Mouse (Mus musculus) myocyte (in vitro differentiated cells): ENCODE measurements at regions not wholly inside any gene's neighbourhood (a gene's known extent, or its start where the extent isn't known, plus 50 kb on each side); places are given as distances from the start of the nearest gene placed in this dataset.
A peak's percentile ranks its signal among the peaks of the same experiment; 100 is the strongest.

Experiments used
- H3K27me3 ChIP-seq: one replicate; pipeline ENCODE4 v1.6.1; 2011; ENCODE audit not compliant: control insufficient read depth, insufficient read depth, insufficient read length
- H3K36me3 ChIP-seq: one replicate; pipeline ENCODE4 v1.6.1; 2011; ENCODE audit not compliant: control insufficient read depth, insufficient read depth
- H3K4me2 ChIP-seq: one replicate; pipeline ENCODE4 v1.6.1; 2011; ENCODE audit warnings: low read depth, control low read depth
- H3K4me3 ChIP-seq: one replicate; pipeline ENCODE4 v1.5.1; 2011; ENCODE audit warnings: mild to moderate bottlenecking, control low read depth, moderate library complexity
- H3K79me2 ChIP-seq: one replicate; pipeline ENCODE4 v1.6.1; 2011; ENCODE audit not compliant: control insufficient read depth, insufficient read depth
- H3ac ChIP-seq: one replicate; pipeline ENCODE4 v1.6.1; 2011; ENCODE audit not compliant: control insufficient read depth, insufficient read length
- CEBPB ChIP-seq: IDR thresholded peaks from 2 replicates; pipeline ENCODE4 v1.6.1; 2011; ENCODE audit warnings: mild to moderate bottlenecking, moderate library complexity; ENCODE audit not compliant: poor library complexity, insufficient read depth, severe bottlenecking
- E2F4 ChIP-seq: IDR thresholded peaks from one replicate; pipeline ENCODE4 v1.6.1; 2011; ENCODE audit warnings: mild to moderate bottlenecking, control low read depth, moderate library complexity; ENCODE audit not compliant: insufficient read depth
- MAX ChIP-seq: IDR thresholded peaks from one replicate; pipeline ENCODE4 v1.6.1; 2011; ENCODE audit warnings: low read depth, mild to moderate bottlenecking, control low read depth
- MYOD1 ChIP-seq, 3 experiments: IDR thresholded peaks; one replicate each; pipeline ENCODE4 v1.6.1; 2011; ENCODE audit warnings: control low read depth in 2 of 3, low read depth in 2 of 3, mild to moderate bottlenecking in 2 of 3, moderate library complexity in 1 of 3; ENCODE audit not compliant: insufficient read length in 2 of 3, control insufficient read depth in 1 of 3
- MYOG ChIP-seq, 3 experiments: IDR thresholded peaks; one replicate each; pipeline ENCODE4 v1.6.1; 2011; ENCODE audit warnings: control low read depth in 2 of 3, low read depth in 2 of 3, mild to moderate bottlenecking in 2 of 3; ENCODE audit not compliant: insufficient read length in 2 of 3, control insufficient read depth in 1 of 3, insufficient read depth in 1 of 3
- POLR2A ChIP-seq: IDR thresholded peaks from one replicate; pipeline ENCODE4 v1.6.1; 2011; ENCODE audit warnings: low read depth, mild to moderate bottlenecking, control low read depth, moderate library complexity; ENCODE audit not compliant: insufficient read length
- POLR2AphosphoS2 ChIP-seq: IDR thresholded peaks from one replicate; pipeline ENCODE4 v1.6.1; 2011; ENCODE audit warnings: low read depth, control low read depth; ENCODE audit not compliant: insufficient read length
- REST ChIP-seq: IDR thresholded peaks from one replicate; pipeline ENCODE4 v1.6.1; 2011; ENCODE audit warnings: mild to moderate bottlenecking, control low read depth, moderate library complexity; ENCODE audit not compliant: insufficient read depth, insufficient read length
- SRF ChIP-seq: IDR thresholded peaks from one replicate; pipeline ENCODE4 v1.6.1; 2011; ENCODE audit warnings: low read depth; ENCODE audit not compliant: control insufficient read depth, insufficient read length
- TCF12 ChIP-seq: IDR thresholded peaks from one replicate; pipeline ENCODE4 v1.6.1; 2011; ENCODE audit warnings: mild to moderate bottlenecking, control low read depth; ENCODE audit not compliant: poor library complexity, insufficient read depth, severe bottlenecking
- TCF3 ChIP-seq: IDR thresholded peaks from one replicate; pipeline ENCODE4 v1.6.1; 2011; ENCODE audit warnings: low read depth, control low read depth; ENCODE audit not compliant: insufficient read length
- USF1 ChIP-seq: IDR thresholded peaks from one replicate; pipeline ENCODE4 v1.6.1; 2011; ENCODE audit warnings: low read depth, mild to moderate bottlenecking, control low read depth, moderate library complexity

DNA sequence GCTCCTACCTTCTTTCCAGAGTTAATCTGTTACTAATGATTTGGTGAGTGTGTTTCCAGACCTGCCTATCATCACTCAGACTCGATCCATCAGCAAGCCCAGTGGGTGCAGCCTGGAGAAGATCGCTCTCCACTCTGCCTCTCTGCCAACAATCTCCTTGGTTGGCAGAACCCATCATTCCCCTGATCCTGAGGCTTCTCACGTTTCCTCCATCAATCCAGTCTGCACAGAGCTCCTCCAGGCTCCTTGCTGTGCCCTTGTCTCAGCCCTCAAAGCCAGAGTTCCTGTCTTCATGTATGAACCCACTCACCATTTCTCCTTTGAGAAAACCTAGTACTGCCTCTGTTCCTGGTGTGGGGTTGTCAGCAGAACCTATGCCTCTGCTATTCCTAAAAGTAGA, 155.5 kb downstream of the Thbs2 start:
- H3ac ChIP-seq: no peak overlapping the region
- H3K79me2 ChIP-seq: no peaks in the 10 kb centered on the region
- H3K4me2 ChIP-seq: no peak overlapping the region
- no peak overlapping the region for H3K4me3 ChIP-seq
- no peak for TF ChIP-seq POLR2AphosphoS2
- TF ChIP-seq SRF: no peak
- TF ChIP-seq MYOD1 (IDR thresholded peaks at IDR 0.05; ENCODE audit: control insufficient read depth in 1 of 3, insufficient read length in 2 of 3, low read depth in 2 of 3): no peak
- no peak for TF ChIP-seq REST
- TF ChIP-seq CEBPB: no peak
- H3K36me3 ChIP-seq: no peaks in the 10 kb centered on the region
- H3K27me3 ChIP-seq: no peaks in the 10 kb centered on the region

DNA sequence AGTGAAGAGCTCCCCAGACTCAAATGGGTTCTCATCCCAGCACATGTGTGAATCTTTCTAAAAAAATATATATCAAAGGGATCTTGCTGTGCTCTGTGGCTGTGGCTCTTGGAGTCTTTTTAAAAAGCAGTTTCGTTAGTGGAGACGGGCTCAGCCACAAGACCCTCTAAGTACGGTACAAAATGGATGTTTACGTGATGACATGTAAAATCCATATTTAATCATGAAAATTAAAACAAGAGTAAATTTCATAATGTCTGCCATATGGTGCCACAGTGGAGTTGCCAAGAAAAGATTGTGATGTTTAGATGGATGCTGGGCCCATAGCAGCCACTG, 161.1 kb downstream of the Thbs2 start:
- TF ChIP-seq POLR2A: no peak
- no peak for TF ChIP-seq REST
- no peak for TF ChIP-seq POLR2AphosphoS2
- no peak for TF ChIP-seq TCF3
- TF ChIP-seq TCF12: no peak
- no peak for TF ChIP-seq MAX
- TF ChIP-seq E2F4: no peak
- TF ChIP-seq CEBPB: no peak
- TF ChIP-seq SRF: no peak
- TF ChIP-seq MYOD1 (IDR thresholded peaks at IDR 0.05; ENCODE audit: control insufficient read depth in 1 of 3, insufficient read length in 2 of 3, low read depth in 2 of 3): no peak
- TF ChIP-seq USF1: no peak
- Histone ChIP-seq H3K36me3 (no peaks in the 10 kb centered on the region), H3K27me3 (no peaks in the 10 kb centered on the region), H3K79me2 (no peaks in the 10 kb centered on the region), H3ac (no peak overlapping the region), H3K4me2 (no peak overlapping the region), H3K4me3 (no peak overlapping the region)

DNA sequence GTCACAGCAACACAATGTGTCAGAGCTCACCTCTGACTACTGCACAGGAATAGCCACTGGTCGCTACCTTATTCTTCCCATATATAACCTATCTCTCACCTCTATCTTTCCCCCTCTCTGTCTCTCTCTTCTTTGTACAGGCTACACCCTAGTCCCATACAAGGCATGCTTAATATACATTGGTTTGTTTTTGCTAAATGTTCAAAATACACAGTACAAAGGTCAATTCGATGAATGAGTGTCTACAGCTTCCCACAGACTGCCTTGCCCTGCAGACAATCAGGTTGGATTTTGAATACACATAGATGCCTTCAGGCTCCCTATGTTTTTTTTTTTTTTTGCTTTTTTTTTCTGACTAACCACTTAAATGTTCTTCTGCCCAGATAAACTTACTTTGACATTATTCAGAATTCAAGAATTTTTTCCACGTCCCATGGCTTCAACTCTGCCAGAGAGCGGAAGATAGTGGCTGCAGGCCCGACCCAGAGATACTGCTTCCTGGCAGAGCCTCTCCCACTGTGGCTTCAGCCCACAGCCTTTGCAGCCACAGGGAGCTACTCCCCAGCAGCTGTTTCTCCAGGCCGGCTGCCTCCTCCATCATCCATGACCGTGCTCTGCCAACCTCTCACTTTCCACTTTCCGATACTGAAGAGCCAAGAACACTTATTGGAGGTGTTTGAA, 161.6 kb downstream of the Thbs2 start:
- Histone ChIP-seq H3K36me3 (no peaks in the 10 kb centered on the region), H3K4me3 (no peak overlapping the region), H3K27me3 (no peaks in the 10 kb centered on the region), H3K4me2 (no peak overlapping the region), H3K79me2 (no peaks in the 10 kb centered on the region), H3ac (no peak overlapping the region)
- TF ChIP-seq MAX (no peak), POLR2A (no peak), MYOG (IDR thresholded peaks at IDR 0.05; ENCODE audit: control insufficient read depth in 1 of 3, insufficient read depth in 1 of 3, insufficient read length in 2 of 3, low read depth in 2 of 3) (peak; percentile 4 to 83 (median 64)), MYOD1 (IDR thresholded peaks at IDR 0.05; ENCODE audit: control insufficient read depth in 1 of 3, insufficient read length in 2 of 3, low read depth in 2 of 3) (peak; percentile 58 to 84 (median 82))

DNA sequence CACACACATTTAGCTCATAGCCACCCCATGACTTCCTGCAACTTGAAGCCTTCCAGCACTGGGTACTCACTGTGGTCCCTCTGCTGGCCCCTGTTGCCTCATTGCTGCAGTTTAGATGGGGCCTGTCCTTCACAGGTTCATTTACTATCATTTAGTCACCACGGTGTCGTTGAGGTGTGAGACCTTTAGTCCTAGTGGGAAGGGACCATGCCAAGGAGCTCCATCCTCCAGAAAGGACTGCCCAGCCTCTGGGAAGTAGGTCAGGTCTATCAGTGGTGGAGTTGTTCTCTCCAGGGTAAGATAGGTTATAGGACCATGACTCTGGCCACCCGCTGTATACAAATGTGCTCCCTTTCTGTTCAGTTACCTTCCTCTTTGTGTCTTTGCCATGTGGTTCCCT, 162.2 kb downstream of the Thbs2 start:
- Histone ChIP-seq H3K79me2 (no peaks in the 10 kb centered on the region), H3K36me3 (no peaks in the 10 kb centered on the region), H3K4me3 (no peak overlapping the region), H3K27me3 (no peaks in the 10 kb centered on the region), H3K4me2 (no peak overlapping the region), H3ac (no peak overlapping the region)
- TF ChIP-seq POLR2A: no peak
- TF ChIP-seq USF1: no peak
- TF ChIP-seq CEBPB: no peak
- TF ChIP-seq REST: no peak
- no peak for TF ChIP-seq MYOD1 (IDR thresholded peaks at IDR 0.05; ENCODE audit: control insufficient read depth in 1 of 3, insufficient read length in 2 of 3, low read depth in 2 of 3)
- no peak for TF ChIP-seq MAX
- no peak for TF ChIP-seq E2F4
- TF ChIP-seq TCF3: no peak
- TF ChIP-seq SRF: no peak
- no peak for TF ChIP-seq TCF12
- no peak for TF ChIP-seq POLR2AphosphoS2
- TF ChIP-seq MYOG (IDR thresholded peaks at IDR 0.05; ENCODE audit: control insufficient read depth in 1 of 3, insufficient read depth in 1 of 3, insufficient read length in 2 of 3, low read depth in 2 of 3): no peak

DNA sequence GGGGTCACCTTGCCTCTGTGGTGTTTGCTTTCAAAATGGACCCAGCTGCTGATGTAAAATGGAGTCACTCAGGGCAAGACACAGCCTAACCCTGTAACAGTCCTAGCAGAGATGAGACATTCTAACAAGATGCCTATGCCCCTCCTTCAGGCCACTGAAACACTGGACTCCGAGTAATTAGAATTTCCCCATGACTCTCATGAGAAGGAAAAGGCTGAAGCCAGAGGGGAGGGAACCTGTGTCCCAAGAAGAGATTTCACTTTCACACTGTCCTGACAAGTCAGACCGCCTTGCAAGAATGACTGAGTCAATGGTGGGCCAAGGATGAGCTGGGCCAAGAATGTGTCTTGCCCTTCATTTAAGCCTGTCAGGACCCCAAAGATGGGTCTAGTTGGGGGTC, 166.3 kb downstream of the Thbs2 start:
- Histone ChIP-seq H3K79me2 (no peaks in the 10 kb centered on the region), H3ac (no peak overlapping the region), H3K36me3 (no peaks in the 10 kb centered on the region), H3K4me2 (no peak overlapping the region), H3K27me3 (no peaks in the 10 kb centered on the region), H3K4me3 (no peak overlapping the region)
- TF ChIP-seq TCF12 (no peak), POLR2A (no peak), REST (no peak), USF1 (no peak), SRF (no peak), CEBPB (no peak), E2F4 (no peak), MYOG (IDR thresholded peaks at IDR 0.05; ENCODE audit: control insufficient read depth in 1 of 3, insufficient read depth in 1 of 3, insufficient read length in 2 of 3, low read depth in 2 of 3) (no peak), MAX (no peak), POLR2AphosphoS2 (no peak), MYOD1 (IDR thresholded peaks at IDR 0.05; ENCODE audit: control insufficient read depth in 1 of 3, insufficient read length in 2 of 3, low read depth in 2 of 3) (no peak), TCF3 (no peak)
